Mouse (Mus musculus): ENCODE measurements at regions not wholly inside any gene's neighbourhood (a gene's known extent, or its start where the extent isn't known, plus 50 kb on each side); places are given as distances from the start of the nearest gene placed in this dataset.

DNA sequence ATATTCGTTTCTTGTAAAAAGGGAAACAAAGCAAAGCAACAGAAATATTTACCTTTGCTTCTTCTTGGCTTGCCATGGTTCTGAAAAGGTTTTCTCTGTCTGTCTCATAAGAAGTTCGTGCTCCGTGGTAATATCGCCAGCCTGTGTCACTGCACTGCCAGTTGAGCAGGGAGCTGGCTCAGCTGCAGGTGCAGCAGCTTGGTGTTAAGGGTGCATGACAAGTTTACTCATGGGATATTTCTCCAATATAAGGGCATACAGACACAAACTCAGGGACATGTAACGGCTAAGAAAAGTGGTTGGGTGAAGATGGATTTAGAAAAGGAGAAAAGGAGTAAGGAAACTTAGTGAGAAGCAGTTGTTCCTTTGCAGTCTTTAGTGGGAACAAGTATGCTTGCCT lies 533.5 kb upstream of the Zic4 start:
- no peak for DNase-seq

DNA sequence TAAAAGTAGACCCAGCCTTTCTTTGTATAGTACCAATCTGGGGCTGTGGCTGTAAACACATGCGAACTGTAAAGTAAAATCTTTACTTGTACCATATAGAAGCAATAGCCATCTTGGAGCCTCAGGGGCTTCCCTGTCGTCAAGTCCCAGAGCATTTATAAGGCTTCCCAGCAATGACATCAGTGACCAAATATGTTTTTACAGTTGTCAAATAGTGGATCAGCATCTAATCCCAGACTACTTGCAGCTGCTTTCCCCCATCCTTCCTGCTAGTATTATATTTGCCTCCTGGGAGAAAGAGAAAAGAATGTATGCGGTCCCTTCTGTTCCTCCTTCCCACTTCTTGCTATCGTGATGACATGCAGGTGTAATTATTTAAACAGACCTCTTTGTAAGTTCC lies 531.5 kb upstream of the Zic4 start:
- DNase-seq: no peak

DNA sequence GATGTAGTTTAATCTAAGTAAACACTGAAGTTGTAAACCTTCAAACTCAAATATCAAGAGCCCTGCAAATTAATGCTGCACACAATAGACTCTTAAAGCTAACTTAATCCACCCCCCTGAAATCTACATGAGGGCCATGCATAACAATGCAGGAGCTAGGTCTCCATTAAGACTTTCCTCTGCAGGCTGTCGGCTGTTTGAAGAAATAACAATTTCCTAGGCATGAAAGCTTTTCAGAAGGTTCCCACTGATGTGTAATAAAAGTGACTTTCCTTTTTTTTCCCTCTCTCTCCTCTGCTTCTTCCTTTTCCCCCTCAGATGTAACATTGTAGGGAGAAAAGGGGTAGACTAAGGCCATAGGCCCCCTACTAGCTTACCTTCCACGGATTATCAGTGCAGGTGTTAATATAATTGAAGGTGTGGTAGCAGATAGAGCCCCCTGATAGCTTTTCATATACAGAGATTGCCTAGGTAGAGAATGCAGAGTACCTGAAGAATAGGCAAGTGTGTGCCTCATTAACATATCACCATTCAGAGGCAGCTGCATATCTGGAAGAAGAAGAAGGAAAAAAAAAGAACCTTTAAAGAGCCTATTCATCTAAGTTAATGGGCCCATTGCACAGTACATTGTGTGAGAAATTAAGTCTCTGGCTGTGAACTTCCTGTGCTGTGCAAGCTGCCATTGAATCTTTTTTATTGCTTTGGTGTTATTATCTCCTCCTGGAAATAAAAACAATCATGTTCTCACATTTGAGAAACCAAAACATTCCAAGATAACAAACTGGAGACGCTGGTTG lies 528.3 kb upstream of the Zic4 start:
- DNase-seq: peak; percentile 7

DNA sequence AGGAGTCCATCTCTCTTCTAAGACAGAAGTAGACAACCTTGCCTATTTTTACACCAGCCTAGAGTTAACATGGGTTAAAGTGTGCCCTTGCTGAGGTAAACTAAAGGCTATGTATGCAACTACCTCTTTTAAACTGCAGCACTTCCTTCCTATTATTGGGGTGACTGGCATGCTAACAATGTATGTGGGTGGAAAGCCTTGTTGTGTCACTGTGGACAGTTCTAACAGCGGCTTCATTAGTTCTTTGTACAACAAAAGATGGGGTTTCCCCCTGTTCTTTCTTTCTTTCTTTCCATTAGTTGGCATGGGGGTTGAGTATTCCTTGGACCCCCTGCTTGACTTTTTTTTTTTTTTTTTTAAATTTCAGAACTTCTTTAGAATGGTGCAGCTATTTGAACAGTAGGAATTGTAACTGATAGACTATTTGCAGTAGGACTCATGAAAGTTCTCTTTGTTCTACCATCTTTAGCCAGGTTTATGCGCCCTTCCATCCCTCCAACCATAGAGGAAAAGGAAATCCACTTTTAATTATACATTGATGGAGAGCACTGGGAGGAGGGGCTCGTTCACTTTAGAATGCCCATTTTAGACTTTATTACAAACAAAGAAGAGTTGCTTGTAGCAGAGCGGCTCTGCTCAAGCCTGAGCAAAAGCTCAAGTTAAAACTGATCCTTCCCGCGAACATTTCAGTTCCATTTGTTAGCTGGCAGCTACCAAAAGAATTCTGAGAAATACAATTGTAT lies 523.9 kb upstream of the Zic4 start:
- DNase-seq: peak; percentile 6

DNA sequence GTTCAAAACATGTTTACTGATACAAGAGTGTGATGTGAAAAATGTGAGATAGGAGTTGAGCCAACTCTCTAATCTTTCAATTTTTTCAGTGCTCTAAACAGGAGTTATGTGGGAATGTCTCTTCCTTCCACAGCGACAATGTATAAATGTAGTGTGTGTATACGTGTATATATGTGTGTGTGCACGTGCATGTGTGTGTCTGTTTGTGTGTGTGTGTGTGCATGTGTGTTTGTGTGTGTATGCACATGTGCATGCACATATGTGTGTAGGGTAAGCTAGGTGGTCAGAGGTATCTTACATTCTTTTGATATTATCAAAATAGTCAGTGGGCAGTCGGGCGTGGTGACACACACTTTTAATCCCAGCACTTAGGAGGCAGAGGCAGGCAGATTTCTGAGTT lies 511.2 kb upstream of the Zic4 start:
- no peak for DNase-seq

DNA sequence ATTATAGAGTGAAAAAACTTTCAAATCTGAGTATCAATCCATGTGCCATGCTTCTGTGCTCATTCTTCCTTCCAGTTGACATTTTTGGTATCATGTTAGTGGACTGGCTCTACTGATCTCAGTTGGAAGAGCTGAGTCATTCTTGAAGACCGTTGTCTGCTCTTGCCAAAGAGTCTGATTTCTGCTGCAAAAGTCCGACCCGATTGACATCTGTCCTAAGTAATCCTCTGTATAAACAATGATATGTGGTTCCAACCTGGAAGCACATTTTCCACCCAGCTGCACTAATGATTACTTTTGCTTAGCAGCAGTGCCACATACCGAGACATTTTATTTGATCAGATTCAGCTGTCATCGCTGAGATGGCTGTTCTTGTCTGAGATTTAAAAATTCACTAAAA lies 490.6 kb upstream of the Zic4 start:
- no peak for DNase-seq

DNA sequence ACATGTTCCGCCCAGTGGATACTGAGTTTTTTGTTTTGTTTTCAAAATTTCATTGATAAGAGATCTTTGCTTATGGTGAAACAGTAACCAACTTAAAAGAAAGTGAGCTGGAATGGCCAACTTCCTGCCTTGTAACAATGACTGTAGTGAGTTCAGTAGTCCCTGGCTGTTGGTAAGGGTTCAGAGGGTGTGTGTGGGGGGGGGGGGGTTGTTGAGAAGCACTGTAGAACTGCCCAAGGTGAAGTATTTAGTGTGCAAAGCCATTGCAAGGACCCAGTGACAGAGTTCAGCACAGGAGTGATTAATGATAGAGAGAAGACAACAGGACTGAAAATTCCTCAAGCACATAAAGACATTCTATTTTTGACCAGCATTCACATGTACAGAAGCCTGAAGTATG lies 477.7 kb upstream of the Zic4 start:
- no peak for DNase-seq

DNA sequence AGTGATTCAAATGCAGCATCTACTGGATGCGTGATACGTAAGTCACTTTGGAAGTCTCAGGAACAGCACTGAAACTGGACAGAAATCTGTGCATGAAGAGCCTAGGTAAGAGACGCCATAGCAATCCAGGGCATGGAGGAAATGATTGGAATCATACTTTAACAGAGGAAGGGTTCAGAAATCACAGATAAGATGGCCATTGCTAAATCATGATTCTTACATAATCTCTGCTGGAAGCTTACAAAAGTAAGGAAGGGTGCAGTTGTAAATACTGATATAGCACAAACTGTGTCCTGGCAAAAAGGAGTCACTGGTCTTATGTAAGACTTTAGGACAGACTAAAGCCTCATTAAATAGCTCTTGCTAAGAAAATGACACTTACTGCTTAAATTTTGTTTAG lies 474.8 kb upstream of the Zic4 start:
- DNase-seq: no peak

DNA sequence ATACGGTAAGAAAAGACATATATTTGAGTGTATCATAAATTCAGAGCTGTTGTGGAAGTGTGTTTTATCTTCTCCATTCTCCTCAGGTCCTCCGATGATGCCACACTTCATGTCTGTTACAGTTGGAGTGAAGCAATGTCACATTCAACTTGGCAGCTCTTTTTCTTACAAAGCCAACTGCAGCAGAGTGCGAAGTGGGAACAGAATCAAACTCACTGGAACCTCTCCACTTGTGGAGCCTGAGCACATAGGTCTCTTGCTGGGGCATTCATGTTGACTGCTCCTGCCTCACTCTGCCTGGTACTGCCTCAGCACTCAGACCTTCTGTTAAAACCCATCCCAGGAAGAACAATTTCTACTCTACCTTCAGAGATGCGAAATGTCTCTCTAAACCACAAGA lies 471.4 kb upstream of the Zic4 start:
- no peak for DNase-seq

DNA sequence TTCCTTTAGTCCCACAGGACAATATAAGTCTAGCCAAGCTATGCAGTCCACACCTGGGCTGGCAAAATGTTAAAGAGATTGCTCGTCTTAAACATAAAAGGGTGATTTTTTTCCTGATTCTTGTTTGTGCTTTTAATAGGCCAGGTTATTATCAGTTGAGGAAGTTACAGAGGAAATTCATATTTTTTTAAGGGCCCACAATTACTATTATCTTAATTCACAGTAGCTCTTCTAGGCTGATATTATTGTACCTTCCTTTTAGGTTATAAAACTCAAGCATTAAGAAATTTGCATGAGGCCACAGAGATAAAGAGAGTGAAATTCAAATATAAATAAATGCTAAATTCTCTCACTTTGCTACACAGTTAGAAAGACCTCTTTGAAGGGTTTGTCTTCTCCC lies 469.4 kb upstream of the Zic4 start:
- no peak for DNase-seq

DNA sequence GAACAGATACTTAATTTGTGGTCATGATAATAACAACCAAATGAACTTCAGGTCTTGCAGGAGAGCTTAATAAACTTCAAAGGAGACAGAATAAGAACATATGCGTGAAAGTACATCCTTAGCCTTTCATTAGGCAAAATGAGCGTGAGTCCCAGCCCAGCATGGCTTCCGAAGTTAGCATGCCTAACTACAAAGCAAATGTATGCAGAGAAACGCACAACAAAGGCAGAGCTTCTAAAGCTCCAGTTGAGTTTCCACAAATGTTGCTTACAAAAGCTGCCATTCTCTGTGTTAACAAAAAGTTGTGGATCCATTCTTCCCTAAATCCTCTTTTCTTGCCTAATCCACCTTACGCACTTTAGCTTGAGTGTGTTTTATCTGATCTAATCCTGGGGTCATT lies 458.7 kb upstream of the Zic4 start:
- peak; percentile 37 for DNase-seq

DNA sequence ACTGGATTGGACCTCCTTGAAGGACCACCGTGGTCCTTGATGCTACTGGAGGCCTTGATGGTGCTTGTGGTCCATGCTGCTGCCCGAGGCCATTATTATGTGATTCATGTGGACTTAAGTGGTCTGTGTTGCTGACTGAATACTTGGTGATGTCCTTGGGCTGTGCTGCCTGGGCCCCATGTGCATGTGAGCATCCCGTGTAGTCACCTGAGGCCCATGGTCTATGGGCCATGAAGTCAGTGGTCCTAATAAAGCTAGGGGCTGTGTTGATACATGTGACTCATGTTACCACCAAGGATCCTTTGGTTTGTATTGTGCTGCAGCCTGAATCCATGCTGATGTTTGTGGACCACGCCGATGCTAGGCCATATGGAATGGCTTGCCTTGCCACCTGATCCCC lies 456.1 kb upstream of the Zic4 start:
- no peak for DNase-seq

DNA sequence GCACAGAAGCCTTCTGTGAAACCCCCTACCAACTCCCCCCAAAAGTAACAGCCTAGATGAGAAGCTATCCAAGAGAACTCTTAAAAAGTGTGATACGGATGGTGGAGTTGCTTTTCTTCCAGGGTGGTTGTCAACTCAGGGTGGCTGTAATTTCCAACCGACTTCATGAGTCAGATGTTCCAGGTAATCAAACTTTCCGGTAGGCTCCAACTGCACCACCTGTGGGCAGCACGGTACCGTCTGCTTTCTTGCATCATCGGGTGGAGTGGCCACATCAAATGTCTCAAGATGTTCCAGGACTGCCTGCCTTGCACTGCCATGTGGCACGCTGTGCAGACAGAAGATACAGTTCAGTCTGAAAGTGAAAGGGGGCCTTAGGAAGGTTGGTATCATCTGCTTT lies 455.5 kb upstream of the Zic4 start:
- no peak for DNase-seq

DNA sequence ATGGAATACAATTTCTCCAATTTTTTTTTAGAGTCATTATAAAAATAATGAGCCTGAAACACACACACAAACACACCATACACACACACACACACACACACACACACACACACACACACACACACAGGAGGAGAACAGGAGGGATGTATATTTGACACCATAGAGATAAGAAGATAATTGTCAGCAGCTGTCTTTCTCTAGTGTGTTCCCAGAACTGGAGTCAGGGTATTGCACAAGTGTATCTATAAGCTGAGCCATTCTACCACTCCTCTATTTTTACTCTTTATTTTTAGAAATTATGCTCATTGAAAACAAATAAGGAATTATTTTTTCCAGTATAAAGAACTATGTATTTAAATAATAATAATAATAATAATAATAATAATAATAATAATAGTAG lies 407.6 kb upstream of the Zic4 start:
- no peak for DNase-seq

DNA sequence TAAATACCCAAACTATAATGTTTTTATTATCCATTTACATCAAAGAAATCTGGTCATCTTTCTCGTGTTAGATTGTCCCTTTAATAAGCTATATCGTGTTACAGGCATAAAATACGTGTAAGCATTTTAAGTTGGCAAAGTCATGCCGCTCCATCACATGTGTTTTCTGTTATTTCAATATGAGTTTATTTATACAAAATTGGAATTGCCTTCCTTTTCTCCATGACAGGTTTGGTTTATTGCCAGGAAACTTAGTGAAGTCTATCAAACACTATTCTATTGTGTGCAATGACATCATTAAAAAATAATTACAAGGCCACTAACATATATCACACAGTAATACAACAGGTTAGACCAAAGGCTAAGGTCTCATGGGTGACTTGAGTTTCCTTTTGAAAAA lies 400.8 kb upstream of the Zic4 start:
- DNase-seq: peak; percentile 5

DNA sequence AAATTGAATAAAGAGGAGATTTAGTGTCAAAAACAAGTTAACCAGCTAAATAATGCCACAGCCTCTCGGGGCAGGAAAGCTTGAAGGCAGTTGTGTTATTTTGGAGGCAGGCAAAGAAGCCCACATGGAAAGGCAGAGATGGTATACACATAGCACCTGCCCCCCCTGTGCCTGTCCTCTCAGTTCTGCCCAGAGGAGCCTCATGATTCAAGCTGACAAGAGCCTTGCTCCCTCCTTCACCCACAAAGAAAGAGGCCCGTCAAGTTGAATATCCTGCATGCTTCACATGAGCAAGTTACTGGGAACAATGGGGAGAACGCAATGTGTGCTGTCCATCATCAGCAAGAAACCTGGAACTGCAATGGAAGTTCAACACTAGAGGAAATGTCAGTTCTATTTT lies 398.2 kb upstream of the Zic4 start:
- peak; percentile 13 for DNase-seq

DNA sequence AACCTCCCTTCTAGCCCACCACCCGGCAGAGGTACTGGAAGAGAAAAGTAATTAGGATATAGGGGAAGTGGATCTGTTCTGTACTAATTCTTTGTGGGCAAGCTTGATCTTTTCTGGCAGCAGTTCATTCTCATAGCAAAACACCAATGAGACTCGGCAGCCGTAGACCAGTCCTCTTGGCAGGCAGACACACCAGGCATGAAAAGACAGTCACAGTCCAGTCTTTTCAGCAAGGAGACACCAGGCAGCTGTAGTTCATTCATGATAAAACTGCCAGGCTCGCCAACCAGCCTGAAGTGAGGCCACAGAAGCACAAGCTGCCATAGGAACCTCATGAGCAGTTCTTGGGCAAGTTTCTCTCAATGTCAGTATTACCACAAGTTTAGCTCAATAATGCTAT lies 383.5 kb upstream of the Zic4 start:
- no peak for DNase-seq

DNA sequence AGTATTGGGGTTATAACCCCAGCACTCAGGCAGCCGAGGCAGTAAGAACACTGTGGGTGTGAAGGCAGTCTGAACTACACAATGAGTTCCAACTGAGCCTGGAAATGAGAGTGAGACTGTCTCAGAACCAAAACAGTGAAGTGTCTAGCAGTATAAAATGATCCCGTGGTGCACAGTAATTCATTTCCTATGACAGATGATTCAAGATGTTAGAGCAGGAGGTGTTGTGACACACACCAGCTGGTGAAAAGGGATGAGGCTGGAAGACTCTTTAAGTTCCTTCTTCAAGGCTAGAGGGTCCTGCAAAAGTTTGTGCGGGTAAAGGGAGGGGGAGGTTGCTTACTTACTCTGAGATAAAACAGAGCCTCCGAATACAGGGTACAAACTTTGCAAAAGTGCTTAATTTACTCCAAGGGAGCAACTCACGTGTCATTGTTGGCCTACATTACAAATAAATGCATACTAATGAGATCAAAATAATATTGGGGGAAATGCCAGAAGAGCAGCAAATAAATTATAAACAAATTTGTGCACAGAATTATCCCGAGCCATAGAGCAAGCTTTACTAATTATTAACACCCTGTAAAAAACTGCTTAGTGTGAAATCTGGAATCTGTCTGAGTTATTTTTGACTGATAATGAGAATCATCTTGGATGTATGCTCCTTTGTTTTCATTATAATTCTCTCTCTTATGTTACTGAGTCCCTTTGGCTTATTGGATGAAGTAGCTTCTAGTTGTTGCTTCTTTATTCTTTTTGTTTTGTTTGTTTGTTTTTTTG lies 382.0 kb upstream of the Zic4 start:
- no peak for DNase-seq

DNA sequence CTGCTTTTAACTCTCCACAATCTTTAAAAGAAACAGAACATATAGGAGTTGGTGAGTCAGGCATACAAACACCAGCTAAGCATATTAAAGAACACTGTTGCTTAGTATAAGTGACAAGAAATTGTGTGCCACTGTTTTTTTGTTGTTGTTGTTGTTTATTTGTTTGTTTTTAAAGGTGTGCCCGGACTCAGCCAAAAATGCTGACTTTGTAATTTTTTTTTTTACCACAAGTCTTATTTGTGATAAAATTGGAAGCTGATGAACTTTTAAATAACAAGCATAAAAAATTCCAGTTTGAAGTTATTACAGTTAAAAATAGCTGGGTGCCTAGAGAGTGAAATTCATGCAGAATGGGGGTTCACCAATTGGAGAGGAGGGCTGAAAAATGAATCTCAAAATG lies 363.0 kb upstream of the Zic4 start:
- no peak for DNase-seq

DNA sequence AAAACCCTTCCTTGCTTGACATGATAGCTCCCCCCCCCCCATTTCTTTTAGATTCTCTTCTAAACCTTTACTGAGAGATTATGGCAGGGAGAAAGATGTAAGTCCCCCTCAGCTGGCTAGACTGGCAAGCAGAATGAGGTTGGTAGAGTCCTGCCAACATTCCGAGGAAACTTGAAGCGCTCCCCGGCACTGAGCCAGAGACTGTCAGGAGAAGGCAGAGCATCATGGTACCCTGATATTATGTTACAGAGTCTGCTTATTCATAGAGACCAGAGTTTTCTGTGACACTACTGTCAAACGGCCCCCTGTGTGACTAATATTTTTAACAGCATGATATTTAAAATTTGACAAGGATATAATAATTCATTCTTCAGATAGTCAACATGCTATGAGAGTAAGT lies 358.0 kb upstream of the Zic4 start:
- DNase-seq: peak; percentile 37

DNA sequence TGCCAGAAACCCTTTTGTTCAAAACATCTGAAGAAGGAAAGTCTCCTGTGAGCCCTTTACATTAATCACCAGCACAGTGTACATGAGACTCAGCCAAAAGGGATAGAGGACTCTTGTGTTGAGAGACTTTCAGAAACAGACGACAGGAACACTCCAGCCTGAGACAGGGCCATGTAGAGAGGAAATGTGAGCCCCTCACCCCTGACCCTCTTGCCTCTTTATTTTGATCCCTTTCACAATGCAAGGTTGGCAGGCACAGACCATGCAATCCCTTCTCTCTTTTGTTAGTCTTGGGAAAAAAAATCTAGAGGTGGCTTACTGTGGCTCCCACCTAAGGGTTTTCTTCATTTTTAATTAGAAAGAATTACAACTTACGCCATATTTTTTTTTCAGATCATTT lies 321.7 kb upstream of the Zic4 start:
- DNase-seq: peak; percentile 69

DNA sequence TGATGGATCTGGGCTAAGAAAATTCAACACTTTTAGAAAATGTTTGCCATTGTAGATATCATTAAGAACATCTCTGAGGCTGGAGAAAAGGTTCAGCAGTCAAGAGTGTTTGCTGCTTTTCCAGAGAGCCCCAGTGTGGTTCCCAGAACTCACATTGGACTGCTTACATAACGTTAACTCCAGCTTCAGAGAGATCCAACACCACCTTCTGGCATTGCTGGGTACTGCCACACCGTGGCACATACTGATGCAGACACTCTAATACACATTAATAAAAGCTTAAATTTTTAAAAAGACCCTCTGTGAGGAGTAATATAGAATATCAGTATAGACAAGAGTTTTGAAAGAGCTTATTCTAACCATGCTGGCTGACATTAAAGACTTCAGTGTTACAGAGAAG lies 313.6 kb upstream of the Zic4 start:
- DNase-seq: no peak

DNA sequence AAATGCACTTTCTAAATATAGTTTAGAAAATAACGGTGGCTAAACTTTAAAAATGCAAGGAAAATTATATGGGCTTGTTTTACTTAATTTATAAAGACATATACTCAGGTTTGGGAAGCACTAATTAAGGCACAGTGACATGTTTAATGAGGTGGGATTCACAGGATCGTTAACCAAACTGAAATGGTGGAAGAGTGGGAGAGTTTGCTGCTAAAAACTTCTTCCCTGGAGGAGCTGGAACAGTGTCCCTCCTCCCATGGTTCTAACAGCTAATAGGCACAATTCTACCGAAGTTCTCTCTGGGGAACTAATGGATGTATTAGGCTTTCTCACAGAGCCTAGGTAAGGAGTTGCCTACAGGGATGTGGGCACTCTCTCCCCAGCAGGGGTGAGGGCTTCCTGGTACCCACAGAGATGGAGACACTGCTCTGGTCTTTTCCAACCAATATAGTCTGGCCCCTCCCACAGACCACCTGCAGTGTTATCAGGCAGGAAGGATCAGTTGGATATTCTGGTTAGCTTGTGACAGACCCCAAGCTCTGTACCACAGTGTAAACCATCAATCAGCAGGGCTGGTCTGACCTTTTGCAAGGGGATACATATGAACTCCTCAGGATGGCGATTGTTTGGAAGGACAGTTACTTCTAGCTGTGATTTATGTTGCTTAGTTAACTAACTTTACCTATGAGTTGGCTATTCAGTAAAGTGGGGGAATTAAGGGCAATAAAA lies 309.0 kb upstream of the Zic4 start:
- DNase-seq: no peak
